Comparison of ENCODE assay signal across 8 mouse cellular contexts in genomic region chr6:124903580-124904151, GRCm38 (mm10). TPM values are rescaled to one million over a fixed set of nuclear protein-coding genes. Genes with fewer than 3 reads are reported as not detected.
DNase-seq lines count a peak whose midpoint lies in the region; ATAC-seq and TF ChIP-seq lines count a peak whose summit lies in the region.

No protein-coding gene starts in this region.

- peak overlapping the region; percentile 69 for H3K4me2 ChIP-seq in hindbrain, embryonic 15.5 days

- no peaks in the 10 kb centered on the region for H3K36me3 ChIP-seq in hindbrain, embryonic 15.5 days

- TF ChIP-seq CTCF in Patski (IDR thresholded peaks at IDR 0.05): peak; percentile 96

- peak overlapping the region; percentile 39 for H3K4me3 ChIP-seq in hindbrain, embryonic 15.5 days

- H3K9me3 ChIP-seq in hindbrain, embryonic 15.5 days: no peaks in the 10 kb centered on the region

- CTCF ChIA-PET in Patski (lab: Charles Lee): interaction anchor here (0.6 to 3.7 kb wide), 24 partner anchors 10 to 178 kb away, joined by 3 to 86 read pairs (median 4); partner anchors contain the start of genes Mlf2 and Ptms

- WGBS in hindbrain, embryonic 15.5 days: 0% methylated on average over 23 of the region's 23 CpGs

- no peaks in the 10 kb centered on the region for H3K27me3 ChIP-seq in Patski
- no peaks in the 10 kb centered on the region for H3K27me3 ChIP-seq in hindbrain, embryonic 15.5 days

- H3K4me1 ChIP-seq in hindbrain, embryonic 15.5 days (replicated peaks): peaks cover 21% of the 10 kb centered on the region

- H3K9ac ChIP-seq in hindbrain, embryonic 15.5 days: peak overlapping the region; percentile 54

- in situ Hi-C loops in Patski (cut with MboI; ENCODE audit: low pct_unique_long_range_greater_than_20kb): loop anchor here (5.0 to 10.0 kb wide), 2 partner anchors 36 to 181 kb away; no protein-coding TSS in a partner anchor

- POLR2A ChIA-PET in Patski (lab: Charles Lee): interaction anchor here (0.7 to 3.6 kb wide), 9 partner anchors 9 to 62 kb away, joined by 3 to 16 read pairs (median 6); partner anchors contain the start of genes Cops7a and Mlf2

- no peak for DNase-seq in Patski (ENCODE audit: low read depth, low spot score)
- DNase-seq in cerebellum, postnatal 14 days: peak; percentile 99 to 100
- peak; percentile 89 to 93 for DNase-seq in frontal cortex, postnatal 25 days (ENCODE audit: low spot score in 2 of 2)
- DNase-seq in left cerebral cortex, adult 11 months (ENCODE audit: low spot score): peak; percentile 89
- DNase-seq in lung, postnatal 4 days: peak; percentile 92 to 97
- DNase-seq in retina, postnatal 7 days (ENCODE audit: low read depth, low spot score): peak; percentile 95
- DNase-seq in urinary bladder, adult 2 months (ENCODE audit: low spot score): peak; percentile 92

- peak; percentile 66 for ATAC-seq in Patski
- ATAC-seq in hindbrain, embryonic 15.5 days (ENCODE audit: low FRiP score, low read depth): peak; percentile 84

- peak overlapping the region; percentile 97 for H3K27ac ChIP-seq in hindbrain, embryonic 15.5 days (replicated peaks)

RNA-seq across cellular contexts. Expression of gene Lag3, which starts 7.8 kb away (rescaled TPM):
- 0.49 TPM for polyA plus RNA-seq in Patski (2021)
- 3.1 and 3.5 TPM in 2 replicates for polyA plus RNA-seq in hindbrain, embryonic 15.5 days (2015; fragmentation: Nextera tagmentation; extraction: Ambion mirVana)
- polyA plus RNA-seq in urinary bladder, adult 2 months (2012; rRNA removed): 1.3 and 1.9 TPM in 2 replicates

RNA-seq across cellular contexts. Expression of gene Cd4, which starts 15.6 kb away (rescaled TPM):
- polyA plus RNA-seq in Patski (2021): not detected
- polyA plus RNA-seq in hindbrain, embryonic 15.5 days (2015; fragmentation: Nextera tagmentation; extraction: Ambion mirVana): 0.14 and 0.32 TPM in 2 replicates
- 1.3 and 2.1 TPM in 2 replicates for polyA plus RNA-seq in urinary bladder, adult 2 months (2012; rRNA removed)

RNA-seq across cellular contexts. Expression of gene Ptms, which starts 16.2 kb away (rescaled TPM):
- polyA plus RNA-seq in Patski (2021): 850 TPM
- polyA plus RNA-seq in hindbrain, embryonic 15.5 days (2015; fragmentation: Nextera tagmentation; extraction: Ambion mirVana): 766 and 864 TPM in 2 replicates
- polyA plus RNA-seq in urinary bladder, adult 2 months (2012; rRNA removed): 807 and 1,011 TPM in 2 replicates

RNA-seq across cellular contexts. Expression of gene Mlf2, which starts 27.5 kb away (rescaled TPM):
- 442 TPM for polyA plus RNA-seq in Patski (2021)
- 565 and 615 TPM in 2 replicates for polyA plus RNA-seq in hindbrain, embryonic 15.5 days (2015; fragmentation: Nextera tagmentation; extraction: Ambion mirVana)
- 273 and 291 TPM in 2 replicates for polyA plus RNA-seq in urinary bladder, adult 2 months (2012; rRNA removed)

RNA-seq across cellular contexts. Expression of gene Gpr162, which starts 39.9 kb away (rescaled TPM):
- polyA plus RNA-seq in Patski (2021): 10.3 TPM
- polyA plus RNA-seq in hindbrain, embryonic 15.5 days (2015; fragmentation: Nextera tagmentation; extraction: Ambion mirVana): 33.9 and 37.5 TPM in 2 replicates
- polyA plus RNA-seq in urinary bladder, adult 2 months (2012; rRNA removed): 0.94 and 0.99 TPM in 2 replicates
